Mouse (Mus musculus) heart, postnatal 4 days (tissue): Measurements from ENCODE around the gene Ccni. TPM values are rescaled to one million over a fixed set of nuclear protein-coding genes. Genes with fewer than 3 reads are reported as not detected.

Experiments used
- DNase-seq: peaks from one replicate; pipeline ENCODE4 v3.0.0; 2021
- total RNA-seq, 2 experiments: library from RNA; stranded (reverse); gene quantifications; 2 replicates each; pipeline ENCODE4 v1.2.3; 2021

Gene Ccni
- total RNA-seq, 2 experiments from 2014 or later, result 246 to 267 TPM

DNA sequence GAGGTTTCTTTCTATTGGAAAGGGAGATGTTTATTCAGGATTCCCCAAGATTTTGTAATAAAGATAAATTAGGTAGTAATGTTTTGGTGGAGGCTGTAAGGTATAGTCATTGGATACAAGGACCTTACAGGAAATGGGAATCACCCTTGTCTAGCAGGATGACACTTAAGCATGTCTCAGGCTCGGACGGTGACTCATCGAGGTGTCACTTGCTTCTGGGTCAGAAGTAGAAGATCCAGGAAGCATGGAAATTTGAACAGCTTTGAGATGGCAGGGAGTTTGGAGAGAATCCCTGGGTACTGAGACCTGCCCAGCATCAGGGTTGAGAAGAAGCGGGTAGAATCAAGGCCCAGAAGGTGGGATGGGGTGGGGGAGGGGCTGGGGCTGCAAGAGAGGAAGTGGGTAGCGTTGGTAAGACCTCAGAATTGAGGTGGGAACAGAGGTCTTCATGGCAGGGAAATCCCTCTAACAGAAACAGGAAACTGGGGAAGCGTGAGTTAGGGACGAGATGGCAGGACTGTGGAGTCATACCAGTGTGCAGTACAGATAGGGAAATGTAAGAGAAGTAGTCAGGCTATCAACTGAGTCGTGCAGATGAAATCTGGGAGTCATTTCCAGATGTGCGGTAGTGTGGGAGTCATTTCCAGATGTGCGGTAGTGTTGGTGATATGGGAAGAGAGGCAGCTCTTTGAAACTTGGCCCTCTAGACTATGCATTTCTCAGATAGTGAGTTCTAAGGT is 70.8 kb downstream of the Ccni start:
- no peak for DNase-seq

DNA sequence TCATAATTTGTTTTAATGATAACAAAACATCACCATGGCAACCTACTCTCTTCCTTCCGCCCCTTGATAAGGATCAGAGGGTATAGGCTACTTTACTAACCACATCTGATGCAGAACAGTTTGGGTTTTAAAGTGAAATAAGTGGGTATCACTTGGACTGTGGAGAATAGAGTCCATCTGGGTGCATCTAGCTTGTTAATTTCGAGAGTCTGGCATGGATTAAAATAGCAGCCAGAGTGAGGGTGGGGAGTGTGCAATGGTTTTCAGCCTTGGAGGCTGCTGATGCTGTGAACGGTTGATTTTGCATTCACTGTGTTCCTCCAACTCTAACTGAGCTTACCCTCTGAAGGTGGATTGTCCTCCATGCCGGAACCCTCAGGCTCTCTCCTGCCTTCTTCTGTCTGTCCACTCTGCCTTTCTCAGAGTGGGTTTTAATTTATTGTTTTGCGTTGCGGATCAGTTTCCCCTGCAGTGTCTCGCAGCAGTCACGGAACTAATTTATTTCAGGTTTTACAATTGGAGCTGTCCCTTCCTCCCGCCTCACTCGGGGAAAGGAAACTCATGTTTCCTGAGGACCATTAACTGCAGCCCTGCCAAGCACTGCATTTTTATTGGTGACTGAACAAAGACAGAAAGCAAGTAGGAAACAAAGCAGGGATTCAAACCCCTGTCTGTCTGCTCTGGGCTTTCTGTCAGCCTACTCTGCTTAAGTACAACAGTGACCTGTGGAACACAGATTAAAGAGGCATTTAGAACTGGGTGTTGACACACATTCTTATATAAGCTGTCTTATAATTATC is 72.7 kb downstream of the Ccni start:
- DNase-seq, result no peak

Other genes with a start within 250 kb of the Ccni start
- under 1 TPM in 1 of 2 experiments, not detected in 1; 0.10 TPM for gene Sowahb, start 161.5 kb downstream of the Ccni start, total RNA-seq
- gene Sept11, start 113.1 kb downstream of the Ccni start, total RNA-seq, result 100 to 1,000 TPM; 120 to 130 TPM
- under 1 TPM; 0.50 to 0.52 TPM for gene 2010109A12Rik, start within 50 bp of the Ccni start, total RNA-seq
- 10 to 100 TPM; 16.8 to 18.9 TPM for gene Ccng2, start 60.8 kb upstream of the Ccni start, total RNA-seq